Mouse (Mus musculus) liver, embryonic 14.5 days (tissue): ENCODE data around the gene Dmrtc2.

ENCODE experiments used
- CTCF ChIP-seq: IDR thresholded peaks from 2 replicates; pipeline ENCODE4 v1.5.1; 2016; ENCODE audit warnings: antibody characterized with exemption, low read depth, control low read depth
- EP300 ChIP-seq: IDR thresholded peaks from 2 replicates; pipeline ENCODE4 v1.6.1; 2016; ENCODE audit warnings: antibody characterized with exemption, low read depth

DNA sequence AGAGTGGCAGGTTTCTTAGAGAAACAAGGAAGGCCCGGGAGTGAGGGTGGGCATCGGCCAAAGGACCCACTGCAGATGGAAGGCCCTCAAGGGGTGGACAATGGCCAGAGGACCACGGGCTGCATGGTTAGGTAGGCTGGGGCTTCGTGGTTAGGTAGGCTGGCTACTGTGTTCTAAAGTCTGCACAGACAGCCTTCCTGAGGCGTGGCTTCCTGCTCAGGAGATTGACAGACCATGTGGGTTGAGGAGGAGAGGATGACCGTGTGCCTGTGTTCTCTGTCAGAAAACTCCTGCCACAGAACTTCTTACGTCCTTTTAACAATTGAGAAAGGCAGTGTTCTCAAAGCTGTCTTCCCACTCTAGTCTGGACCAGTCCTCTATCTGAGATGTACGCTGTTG is 30.4 kb upstream of the Dmrtc2 start:
- TF ChIP-seq CTCF (no peak), EP300 (no peak)
